Mouse (Mus musculus) small intestine, adult 2 months (tissue): ENCODE measurements around the gene Aire. TPM values are rescaled to one million over a fixed set of nuclear protein-coding genes. Genes with fewer than 3 reads are reported as not detected.

Experiments
- H3K27ac ChIP-seq: fragments of 200-500 bp; 2 replicates; pipeline ENCODE4 v1.5.1; 2012; ENCODE audit warnings: low read depth, low read length, control low read depth, inconsistent platforms; ENCODE audit not compliant: insufficient read depth
- H3K27me3 ChIP-seq: fragments of 200-500 bp; 2 replicates; pipeline ENCODE4 v1.6.1; 2012; ENCODE audit warnings: mild to moderate bottlenecking, moderate library complexity, low read length, inconsistent platforms; ENCODE audit not compliant: control insufficient read depth, insufficient read depth
- H3K36me3 ChIP-seq: fragments of 200-500 bp; 2 replicates; pipeline ENCODE4 v1.6.1; 2012; ENCODE audit warnings: mild to moderate bottlenecking, low read length, control low read depth, inconsistent platforms; ENCODE audit not compliant: control insufficient read depth, insufficient read depth
- H3K4me1 ChIP-seq: fragments of 200-500 bp; 2 replicates; pipeline ENCODE4 v1.6.1; 2012; ENCODE audit warnings: low read length, inconsistent platforms, mixed read lengths; ENCODE audit not compliant: control insufficient read depth, insufficient read depth, insufficient read length
- H3K4me3 ChIP-seq: fragments of 200-500 bp; 2 replicates; pipeline ENCODE4 v1.5.1; 2012; ENCODE audit warnings: low read depth, mild to moderate bottlenecking, control low read depth, inconsistent platforms, low read length, moderate library complexity
- CTCF ChIP-seq: fragments of 200-500 bp; IDR thresholded peaks from 2 replicates; pipeline ENCODE4 v1.5.1; 2012; ENCODE audit warnings: low read depth, mild to moderate bottlenecking, control low read depth, inconsistent platforms, low read length, moderate library complexity, mixed read lengths; ENCODE audit not compliant: insufficient replicate concordance, insufficient read length; ENCODE audit errors: extremely low read depth
- POLR2A ChIP-seq: fragments of 200-500 bp; IDR thresholded peaks from 2 replicates; pipeline ENCODE4 v1.6.1; 2012; ENCODE audit warnings: low read depth, mild to moderate bottlenecking, control low read depth, inconsistent platforms, low read length, moderate library complexity
- WGBS: fragments of 180-500 bp; shearing (Covaris S2); methylation state at CpG from one replicate; pipeline ENCODE4 v1.1.7; 2018; 5-methylcytosine and 5-hydroxymethylcytosine counted together
- polyA plus RNA-seq: library from polyadenylated mRNA; depleted of rRNA; stranded (reverse); fragments of >200 nt; gene quantifications from 2 replicates; pipeline ENCODE4 v1.2.3, GENCODE M21; 2012; rRNA removed

Gene Aire
- 0.27 and 0.34 TPM in 2 replicates for polyA plus RNA-seq

DNA sequence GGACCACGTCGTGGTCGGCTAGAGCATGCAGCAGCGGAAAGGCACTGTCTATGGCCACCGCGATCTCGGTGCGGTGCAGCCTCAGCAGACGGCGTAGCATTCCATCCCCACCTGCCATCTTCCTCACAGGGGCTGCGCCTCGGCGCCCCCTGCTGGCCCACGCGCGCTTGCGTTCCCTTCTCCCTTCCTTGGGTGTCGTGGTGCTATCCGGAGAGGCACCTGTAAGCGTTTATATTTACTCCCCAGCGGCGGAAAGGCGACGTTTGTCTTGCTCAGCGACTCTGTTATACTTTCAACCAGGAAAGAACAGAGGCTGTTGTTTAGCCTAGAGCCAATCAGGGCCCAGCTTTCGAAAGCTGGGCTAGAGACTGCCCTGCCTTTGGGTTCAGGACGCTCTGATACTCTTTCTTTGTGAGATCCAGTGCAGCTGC is at the start of gene Aire:
TSS of gene Aire (minus strand) at position 205 of the 431 bp plus-strand sequence.
- Histone ChIP-seq H3K4me3 (peak within 1 kb of the TSS; percentile 30), H3K36me3 (no peaks in the 10 kb centered on the region), H3K4me1 (peaks cover 3% of the 10 kb centered on the region), H3K27me3 (no peaks in the 10 kb centered on the region), H3K27ac (no peak within 1 kb of the TSS)
- peak; percentile 83 for TF ChIP-seq CTCF
- no peak for TF ChIP-seq POLR2A
- WGBS: 4% methylated on average over 27 of the region's 27 CpGs

DNA sequence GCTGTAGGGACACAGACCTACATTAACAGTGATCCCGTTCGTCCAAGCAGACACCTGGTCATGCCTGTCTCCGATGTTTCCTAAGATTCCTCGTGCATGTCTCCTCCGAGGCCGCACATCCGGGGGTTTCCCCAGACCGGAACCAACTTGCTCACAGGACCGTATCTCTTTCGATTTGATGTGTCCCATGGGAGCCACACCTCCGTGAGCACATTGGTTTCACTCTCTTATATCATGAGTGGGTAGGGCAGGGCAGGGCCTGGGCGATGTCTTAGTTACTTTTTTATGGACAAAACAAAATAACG is 49.3 kb upstream of the Aire start:
- Histone ChIP-seq H3K27ac (0 out of 2 replicates have a peak overlapping the region, but pooled peaks have one; percentile 27), H3K36me3 (no peaks in the 10 kb centered on the region), H3K4me1 (peaks cover 20% of the 10 kb centered on the region), H3K4me3 (peak overlapping the region; percentile 16; the same call in 1 of the 2 replicates), H3K27me3 (no peaks in the 10 kb centered on the region)
- TF ChIP-seq CTCF (no peak), POLR2A (no peak)
- WGBS: 65% methylated on average over 13 of the region's 13 CpGs

DNA sequence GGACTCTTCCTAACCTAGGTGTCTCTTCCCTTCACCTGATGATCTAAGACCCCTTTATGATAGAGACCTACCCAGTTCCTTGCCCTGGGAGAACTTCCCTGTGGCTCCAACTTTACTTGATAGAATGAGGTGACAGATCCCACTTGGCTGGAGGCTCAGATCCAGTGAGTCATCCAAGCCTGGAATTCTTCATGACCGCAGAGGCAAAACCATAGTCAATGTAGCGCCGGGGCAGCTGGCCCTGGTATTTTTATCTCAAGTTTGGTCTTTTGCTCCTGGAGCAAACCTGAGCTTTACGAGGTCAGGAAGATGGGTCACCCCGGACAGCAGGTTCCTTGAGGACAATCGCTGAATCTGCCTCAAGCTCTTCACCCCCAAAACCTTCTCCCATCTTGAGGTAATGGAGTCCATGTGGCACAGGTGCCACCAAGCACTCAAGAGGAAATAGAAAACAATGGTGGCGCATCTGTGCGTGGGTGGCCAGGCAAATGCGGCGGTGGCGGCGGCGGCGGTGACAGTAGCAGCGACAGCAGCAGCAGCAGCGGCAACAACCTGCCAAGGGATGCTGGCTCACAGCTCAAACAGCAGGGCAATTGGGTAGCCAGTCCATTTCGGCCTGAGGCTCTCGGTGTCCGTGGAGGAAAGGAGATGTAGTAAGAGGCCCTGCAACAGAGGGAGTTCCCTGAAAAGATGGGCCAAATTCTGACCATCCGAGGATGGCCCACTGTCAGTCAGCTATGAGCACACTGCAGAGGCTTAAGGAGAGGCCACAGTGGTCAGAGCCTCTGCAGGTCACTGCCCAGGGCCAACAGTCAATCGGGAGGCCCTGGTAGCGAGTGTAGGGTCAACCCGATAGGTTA is 48.7 kb upstream of the Aire start:
- H3K36me3 ChIP-seq: no peaks in the 10 kb centered on the region
- H3K27ac ChIP-seq: peak overlapping the region; percentile 27; the same call in 1 of the 2 replicates
- peak overlapping the region; percentile 16; the same call in 1 of the 2 replicates for H3K4me3 ChIP-seq
- peaks cover 20% of the 10 kb centered on the region for H3K4me1 ChIP-seq
- no peaks in the 10 kb centered on the region for H3K27me3 ChIP-seq
- TF ChIP-seq POLR2A (no peak), CTCF (no peak)
- 91% methylated on average over 23 of the region's 23 CpGs for WGBS

DNA sequence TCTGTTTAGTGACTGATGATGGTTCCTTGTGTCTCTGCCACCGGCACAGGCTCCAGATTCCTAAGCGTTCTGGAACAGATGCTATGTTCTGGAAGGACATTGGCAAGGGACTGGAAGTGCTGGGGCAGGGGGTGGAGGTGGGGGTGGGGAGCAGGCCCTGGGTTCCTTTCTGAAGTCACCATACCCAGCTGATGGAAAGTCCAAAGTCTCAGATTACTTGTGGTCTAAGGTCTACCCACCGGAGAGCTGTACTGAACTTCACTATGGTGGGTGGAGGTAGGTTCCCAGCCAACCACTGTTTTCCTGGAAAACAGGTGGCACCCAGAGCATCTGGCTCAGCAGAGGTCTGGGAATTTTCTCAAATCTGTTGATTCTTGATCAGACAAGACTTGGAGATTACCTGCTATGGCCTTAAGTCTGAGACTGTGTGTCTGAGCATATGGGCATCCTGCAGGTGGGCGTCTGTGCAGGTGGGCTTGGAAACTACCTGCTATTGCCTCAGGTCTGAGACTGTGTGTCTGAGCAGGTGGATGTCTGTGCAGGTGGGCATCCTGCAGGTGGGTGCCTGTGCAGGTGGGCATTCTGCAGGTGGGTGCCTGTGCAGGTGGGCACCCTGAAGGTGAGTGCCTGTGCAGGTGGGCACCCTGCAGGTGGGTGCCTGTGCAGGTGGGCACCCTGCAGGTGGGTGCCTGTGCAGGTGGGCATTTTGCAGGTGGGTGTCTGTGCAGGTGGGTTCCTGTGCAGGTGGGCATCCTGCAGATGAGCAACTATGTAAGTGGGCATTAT is 47.5 kb upstream of the Aire start:
- H3K27ac ChIP-seq: no peak overlapping the region
- WGBS: 36% methylated on average over 4 of the region's 4 CpGs
- H3K4me1 ChIP-seq: peaks cover 20% of the 10 kb centered on the region
- no peaks in the 10 kb centered on the region for H3K36me3 ChIP-seq
- no peaks in the 10 kb centered on the region for H3K27me3 ChIP-seq
- TF ChIP-seq POLR2A: no peak
- no peak for TF ChIP-seq CTCF
- no peak overlapping the region for H3K4me3 ChIP-seq

DNA sequence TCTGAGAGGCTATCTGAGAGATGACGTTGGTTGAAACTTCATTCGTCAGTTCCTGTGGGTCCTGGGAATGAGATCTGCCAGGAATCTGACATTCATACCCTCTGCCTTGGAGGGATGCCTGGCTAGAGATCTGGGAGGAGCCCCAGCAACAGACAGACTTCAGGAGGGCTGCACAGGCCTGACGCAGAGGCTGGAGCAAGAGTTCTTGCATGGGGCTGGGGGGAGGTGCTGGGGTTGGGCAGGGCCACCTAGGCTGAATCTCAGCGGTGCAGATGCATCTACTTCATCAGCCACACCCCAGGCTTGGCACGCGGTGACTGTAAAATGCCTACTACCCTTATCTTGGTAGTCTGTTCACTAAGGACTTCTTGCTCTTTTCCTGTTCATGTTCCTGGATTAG is 46.8 kb upstream of the Aire start:
- H3K27me3 ChIP-seq: no peaks in the 10 kb centered on the region
- no peak overlapping the region; the same call in 1 of the 2 replicates for H3K27ac ChIP-seq
- no peak for TF ChIP-seq CTCF
- TF ChIP-seq POLR2A: no peak
- H3K4me1 ChIP-seq: peaks cover 20% of the 10 kb centered on the region
- no peaks in the 10 kb centered on the region for H3K36me3 ChIP-seq
- no peak overlapping the region for H3K4me3 ChIP-seq
- WGBS: 28% methylated on average over 6 of the region's 6 CpGs

DNA sequence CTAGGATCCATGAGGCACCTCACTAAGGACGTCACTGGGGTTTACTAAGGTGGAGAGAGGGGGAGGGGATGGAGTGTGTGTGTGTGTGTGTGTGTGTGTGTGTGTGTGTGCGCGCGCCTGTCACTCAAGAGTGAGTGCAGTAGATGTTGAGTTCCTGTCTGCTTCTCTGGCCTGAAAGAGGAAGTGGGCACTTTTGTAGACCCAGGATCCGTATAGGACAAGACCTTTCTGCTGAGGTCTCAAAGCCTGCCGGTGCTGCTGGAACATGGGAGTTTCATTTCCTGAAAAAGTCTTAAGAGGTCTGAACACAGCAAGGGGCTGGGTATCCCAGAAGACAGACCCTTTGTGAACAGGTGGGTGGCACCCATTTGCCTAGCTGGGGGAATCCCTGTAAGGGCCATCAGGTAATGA is 43.7 kb upstream of the Aire start:
- Histone ChIP-seq H3K36me3 (no peaks in the 10 kb centered on the region), H3K27me3 (no peaks in the 10 kb centered on the region), H3K27ac (peak overlapping the region; percentile 63), H3K4me1 (peaks cover 12% of the 10 kb centered on the region), H3K4me3 (no peak overlapping the region)
- TF ChIP-seq CTCF: no peak
- no peak for TF ChIP-seq POLR2A
- WGBS: 68% methylated on average over 6 of the region's 6 CpGs

DNA sequence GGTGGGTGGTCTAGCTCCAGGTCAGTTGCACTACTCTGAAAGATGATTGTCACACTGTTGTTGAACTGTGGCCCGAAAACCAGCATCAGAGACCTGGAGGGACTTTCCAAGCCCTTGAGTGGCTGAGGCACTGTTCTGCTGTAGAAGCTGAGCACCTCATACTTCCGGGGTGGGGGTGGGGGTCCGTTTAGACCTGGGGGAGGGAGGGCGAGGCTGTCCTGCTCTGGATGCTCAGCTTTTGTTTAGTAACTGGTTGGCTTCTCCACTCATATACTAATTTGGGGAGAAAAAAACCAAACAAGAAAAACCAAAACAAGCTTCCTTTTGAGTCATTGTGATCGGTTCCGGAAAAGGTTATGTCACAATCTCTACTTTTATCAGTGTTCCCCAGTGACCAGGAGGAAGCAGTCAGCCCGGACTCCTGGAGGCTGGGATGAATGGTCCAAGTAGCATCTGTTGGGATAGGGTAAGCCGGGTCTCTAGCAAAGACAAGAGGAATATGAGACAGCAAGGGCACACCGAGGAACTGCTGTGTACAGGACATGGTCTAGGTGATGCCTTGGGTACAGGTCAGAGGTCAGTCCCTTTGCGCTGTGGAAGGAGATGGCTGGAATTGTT is 43.1 kb upstream of the Aire start:
- WGBS: 65% methylated on average over 10 of the region's 10 CpGs

More for the DNA sequence above, 43.1 kb upstream of the Aire start:
- H3K4me1 ChIP-seq: peaks cover 10% of the 10 kb centered on the region
- no peak overlapping the region for H3K4me3 ChIP-seq
- H3K27ac ChIP-seq: peak overlapping the region; percentile 79
- H3K27me3 ChIP-seq: no peaks in the 10 kb centered on the region
- TF ChIP-seq POLR2A (no peak), CTCF (no peak)
- no peaks in the 10 kb centered on the region for H3K36me3 ChIP-seq
